Mouse (Mus musculus) embryonic facial prominence, embryonic 13.5 days (tissue): Measurements from ENCODE around the gene Ccdc84. TPM values are rescaled to one million over a fixed set of nuclear protein-coding genes. Genes with fewer than 3 reads are reported as not detected.

ENCODE experiments used
- microRNA-seq: library from miRNA; unstranded; fragments of <30 nt; microRNA quantifications from one replicate; pipeline ENCODE4, GENCODE M21; 2016
- polyA plus RNA-seq: library from polyadenylated mRNA; unstranded; fragments of >200 nt; fragmentation: Nextera tagmentation; extraction: Ambion mirVana; gene quantifications from 2 replicates; pipeline ENCODE4 v1.2.1, GENCODE M21; 2015

The Ccdc84 gene
- polyA plus RNA-seq, 1 experiment from 2014 or later = 33.3 TPM

Small RNA genes within 50 kb of the gene (microRNA-seq; reads per million reads assigned to microRNA genes)
- not detected for gene Mir7085

Other genes with a start within 250 kb of the Ccdc84 start
- gene Cbl, start 184.5 kb downstream of the Ccdc84 start, polyA plus RNA-seq = 17.3 and 19.5 TPM in 2 replicates
- gene Ccdc153, start 177.9 kb downstream of the Ccdc84 start, polyA plus RNA-seq = not detected in 2 replicates
- gene Pdzd3, start 167.1 kb downstream of the Ccdc84 start, polyA plus RNA-seq = 0.37 TPM in 1 of 2 replicates, not detected in the other
- 8.2 and 9.8 TPM in 2 replicates for gene Nlrx1, start 150.0 kb downstream of the Ccdc84 start, polyA plus RNA-seq
- gene Abcg4, start 130.0 kb downstream of the Ccdc84 start, polyA plus RNA-seq = 6.1 and 6.5 TPM in 2 replicates
- 27.9 and 30.6 TPM in 2 replicates for gene Hinfp, start 112.9 kb downstream of the Ccdc84 start, polyA plus RNA-seq
- 8.3 TPM in 2 replicates for gene C2cd2l, start 98.3 kb downstream of the Ccdc84 start, polyA plus RNA-seq
- 38.4 and 40.5 TPM in 2 replicates for gene Dpagt1, start 92.5 kb downstream of the Ccdc84 start, polyA plus RNA-seq
- gene H2afx, start 83.9 kb downstream of the Ccdc84 start, polyA plus RNA-seq = 365 and 385 TPM in 2 replicates
- 114 and 119 TPM in 2 replicates for gene Hmbs, start 74.3 kb downstream of the Ccdc84 start, polyA plus RNA-seq
- 27.7 and 28.2 TPM in 2 replicates for gene Vps11, start 56.9 kb downstream of the Ccdc84 start, polyA plus RNA-seq
- gene Hyou1, start 39.1 kb downstream of the Ccdc84 start, polyA plus RNA-seq = 30.8 and 31.6 TPM in 2 replicates
- 12.2 and 13.4 TPM in 2 replicates for gene Slc37a4, start 21.7 kb downstream of the Ccdc84 start, polyA plus RNA-seq
- 2,222 and 2,384 TPM in 2 replicates for gene Rps25, start 11.4 kb downstream of the Ccdc84 start, polyA plus RNA-seq
- gene Trappc4, start 11.0 kb downstream of the Ccdc84 start, polyA plus RNA-seq = 165 and 174 TPM in 2 replicates
- gene Foxr1, start 22.6 kb upstream of the Ccdc84 start, polyA plus RNA-seq = not detected in 2 replicates
- gene Upk2, start 36.4 kb upstream of the Ccdc84 start, polyA plus RNA-seq = 2.8 and 2.9 TPM in 2 replicates
- 18.2 and 19.3 TPM in 2 replicates for gene Bcl9l, start 64.3 kb upstream of the Ccdc84 start, polyA plus RNA-seq
- 0.10 TPM in 1 of 2 replicates, not detected in the other for gene Cxcr5, start 143.3 kb upstream of the Ccdc84 start, polyA plus RNA-seq
- gene Ddx6, start 186.3 kb upstream of the Ccdc84 start, polyA plus RNA-seq = 28.3 and 29.2 TPM in 2 replicates